Mouse (Mus musculus): ENCODE data around the gene Zscan12. TPM values are rescaled to one million over a fixed set of nuclear protein-coding genes. Genes with fewer than 3 reads are reported as not detected.
"Not testable (repeated sequence)": the region's sequence is repeated elsewhere in the genome, so short reads cannot be mapped to it uniquely, and the experiment has no call there.

Zscan12 gene
- polyA plus RNA-seq, 1 experiment from 2014 or later: 20.3 TPM

DNA sequence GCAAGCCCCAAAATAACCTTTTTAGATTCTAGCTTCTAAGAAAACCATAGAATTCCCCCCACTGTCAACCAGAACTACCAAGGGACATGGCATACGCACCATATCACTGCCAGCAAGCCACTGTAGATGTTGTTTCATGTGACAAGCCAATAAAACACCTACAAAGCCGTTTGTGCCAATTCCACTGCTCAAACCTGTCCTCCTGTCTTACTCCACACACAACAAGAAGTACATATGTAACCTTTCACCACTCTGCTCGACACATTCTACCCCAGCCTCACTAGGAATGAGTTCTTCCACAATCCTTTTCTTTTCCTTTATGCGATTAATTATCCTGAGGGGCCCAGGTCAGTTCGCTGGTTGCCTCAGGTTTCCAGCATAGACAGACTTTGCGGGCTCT is 33.0 kb downstream of the Zscan12 start:
- H3K36me3 ChIP-seq (ENCODE audit: control insufficient read depth, insufficient read depth, low read length): peaks cover 22% of the 10 kb centered on the region
- no peaks in the 10 kb centered on the region for H3K9me3 ChIP-seq (ENCODE audit: control insufficient read depth, low read length)
- no peak overlapping the region for H3K9ac ChIP-seq (ENCODE audit: low read length)
- H3K27ac ChIP-seq (replicated peaks; ENCODE audit: low read depth, low read length): no peak overlapping the region
- no peak overlapping the region for H3K4me3 ChIP-seq (ENCODE audit: low read depth, low read length)
- no peak for DNase-seq (ENCODE audit: low spot score)
- H3K4me1 ChIP-seq (ENCODE audit: control insufficient read depth, insufficient read depth, low read length): no peaks in the 10 kb centered on the region
- no peaks in the 10 kb centered on the region for H3K27me3 ChIP-seq (ENCODE audit: control insufficient read depth, insufficient read depth, low read length)
- no peak overlapping the region for H3K4me2 ChIP-seq (ENCODE audit: low read depth, severe bottlenecking)
- WGBS: 96% methylated on average over 6 of the region's 6 CpGs
- ATAC-seq (ENCODE audit: insufficient number of reproducible peaks, low FRiP score, low TSS enrichment, low read depth): no peak

DNA sequence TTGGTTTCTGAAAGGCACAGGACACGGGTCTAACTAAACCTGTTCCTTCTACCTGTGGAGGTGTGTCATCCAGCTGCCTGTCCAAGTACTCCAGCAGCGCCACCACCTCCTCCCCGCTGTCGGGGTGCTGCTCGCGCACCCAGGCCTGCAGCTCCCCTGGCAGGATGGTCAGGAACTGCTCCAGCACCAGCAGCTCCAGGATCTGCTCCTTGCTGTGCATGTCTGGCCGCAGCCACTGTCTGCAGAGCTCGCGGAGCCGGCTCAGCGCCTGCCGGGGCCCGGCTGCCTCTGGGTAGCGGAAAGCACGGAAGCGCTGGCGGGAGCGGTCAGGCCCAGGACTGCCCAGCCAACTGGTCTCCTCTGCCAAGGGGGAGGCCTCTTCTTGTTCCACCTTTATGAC is 33.4 kb downstream of the Zscan12 start:
- H3K4me3 ChIP-seq (ENCODE audit: low read depth, low read length); H3K9ac ChIP-seq (ENCODE audit: low read length); H3K9me3 ChIP-seq (ENCODE audit: control insufficient read depth, low read length); DNase-seq (ENCODE audit: low spot score); ATAC-seq (ENCODE audit: insufficient number of reproducible peaks, low FRiP score, low TSS enrichment, low read depth); H3K27ac ChIP-seq (replicated peaks; ENCODE audit: low read depth, low read length); H3K4me1 ChIP-seq (ENCODE audit: control insufficient read depth, insufficient read depth, low read length); H3K27me3 ChIP-seq (ENCODE audit: control insufficient read depth, insufficient read depth, low read length); H3K4me2 ChIP-seq (ENCODE audit: low read depth, severe bottlenecking): not testable (repeated sequence)
- H3K36me3 ChIP-seq (ENCODE audit: control insufficient read depth, insufficient read depth, low read length): peaks cover 19% of the 10 kb centered on the region
- WGBS: 83% methylated on average over 18 of the region's 18 CpGs

DNA sequence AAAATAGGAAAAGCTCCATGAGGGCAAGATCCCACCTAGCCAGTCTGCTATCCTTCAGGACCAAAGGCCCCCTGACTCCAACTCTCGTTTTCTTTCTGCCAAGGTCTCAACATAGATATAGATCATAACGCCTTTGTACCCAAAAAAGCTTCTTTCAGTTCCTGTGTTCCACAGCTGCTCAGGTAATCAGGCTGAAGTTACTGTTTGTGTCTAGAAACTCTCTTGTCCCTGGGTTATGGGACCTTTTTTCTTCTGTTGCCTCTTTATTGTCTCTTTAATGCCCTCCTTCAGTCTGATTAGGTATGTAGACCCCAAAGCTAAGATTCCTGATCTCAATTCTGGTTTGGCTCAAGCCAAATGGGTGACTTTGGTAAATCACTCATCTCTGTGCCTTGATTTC is 34.9 kb downstream of the Zscan12 start:
- ATAC-seq (ENCODE audit: insufficient number of reproducible peaks, low FRiP score, low TSS enrichment, low read depth) (no peak), DNase-seq (ENCODE audit: low spot score) (no peak)
- Histone ChIP-seq H3K9me3 (ENCODE audit: control insufficient read depth, low read length) (no peaks in the 10 kb centered on the region), H3K4me2 (ENCODE audit: low read depth, severe bottlenecking) (no peak overlapping the region), H3K4me1 (ENCODE audit: control insufficient read depth, insufficient read depth, low read length) (no peaks in the 10 kb centered on the region), H3K9ac (ENCODE audit: low read length) (no peak overlapping the region), H3K27ac (replicated peaks; ENCODE audit: low read depth, low read length) (no peak overlapping the region), H3K27me3 (ENCODE audit: control insufficient read depth, insufficient read depth, low read length) (no peaks in the 10 kb centered on the region), H3K4me3 (ENCODE audit: low read depth, low read length) (no peak overlapping the region), H3K36me3 (ENCODE audit: control insufficient read depth, insufficient read depth, low read length) (peaks cover 14% of the 10 kb centered on the region; the same call in 1 of the 2 replicates)
- 90% methylated on average over 2 of the region's 2 CpGs for WGBS

DNA sequence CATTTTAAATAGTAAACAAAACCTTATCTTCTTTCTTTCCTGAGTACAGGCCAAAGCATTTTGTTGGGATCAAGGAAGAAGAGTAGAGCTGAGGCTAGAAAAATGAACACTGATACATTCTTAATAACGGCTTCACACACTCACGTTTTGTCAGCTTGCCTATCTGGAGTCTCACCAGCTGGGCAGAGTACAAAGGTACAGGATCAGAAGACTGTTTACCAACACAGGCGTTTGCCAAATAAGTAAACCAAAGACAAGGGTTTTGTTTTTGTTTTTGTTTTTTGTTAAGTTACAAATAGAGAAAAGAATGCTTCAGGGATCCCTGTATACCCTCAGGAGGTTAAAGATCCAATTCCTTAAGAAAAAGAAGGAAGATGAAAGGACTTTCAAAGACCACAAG is 38.5 kb downstream of the Zscan12 start:
- Histone ChIP-seq H3K4me2 (ENCODE audit: low read depth, severe bottlenecking) (peak overlapping the region; percentile 64), H3K9ac (ENCODE audit: low read length) (peak overlapping the region; percentile 43; the same call in 1 of the 2 replicates), H3K27me3 (ENCODE audit: control insufficient read depth, insufficient read depth, low read length) (no peaks in the 10 kb centered on the region), H3K4me3 (ENCODE audit: low read depth, low read length) (peak overlapping the region; percentile 87), H3K9me3 (ENCODE audit: control insufficient read depth, low read length) (no peaks in the 10 kb centered on the region), H3K27ac (replicated peaks; ENCODE audit: low read depth, low read length) (no peak overlapping the region), H3K36me3 (ENCODE audit: control insufficient read depth, insufficient read depth, low read length) (no peaks in the 10 kb centered on the region), H3K4me1 (ENCODE audit: control insufficient read depth, insufficient read depth, low read length) (no peaks in the 10 kb centered on the region)
- 85% methylated on average over 3 of the region's 3 CpGs for WGBS
- DNase-seq (ENCODE audit: low spot score): no peak
- ATAC-seq (ENCODE audit: insufficient number of reproducible peaks, low FRiP score, low TSS enrichment, low read depth): no peak

DNA sequence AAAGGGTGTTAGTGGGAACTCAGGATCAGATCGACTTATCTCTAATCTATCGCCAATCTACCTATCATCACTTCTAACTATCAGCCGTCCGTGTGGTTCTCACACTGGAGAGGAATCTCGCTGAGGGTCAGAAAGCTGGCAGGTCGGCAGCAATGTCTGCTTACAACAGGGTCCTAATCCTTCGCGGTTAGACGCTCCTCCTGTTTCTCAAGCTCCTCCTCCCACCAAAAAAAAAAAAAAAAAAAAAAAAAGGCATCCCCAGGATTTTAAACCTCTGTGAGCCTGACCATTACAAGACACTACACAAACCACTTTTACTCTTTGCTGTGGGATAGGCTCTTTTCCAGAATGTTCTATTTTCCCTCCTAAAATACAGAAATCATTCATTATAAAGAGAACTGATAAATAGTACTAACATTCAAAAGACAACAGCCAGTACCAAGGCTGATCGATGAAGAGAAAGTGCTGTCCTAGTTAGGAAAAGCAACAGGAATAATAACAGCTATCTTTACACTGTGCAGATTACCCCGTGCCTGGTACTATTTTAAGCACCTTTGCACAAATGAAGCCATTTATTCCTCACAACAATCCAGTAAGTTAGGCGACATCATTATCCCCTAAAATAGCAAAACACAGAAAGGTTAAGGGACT is 39.1 kb downstream of the Zscan12 start:
- no peaks in the 10 kb centered on the region for H3K9me3 ChIP-seq (ENCODE audit: control insufficient read depth, low read length)
- no peak overlapping the region for H3K27ac ChIP-seq (replicated peaks; ENCODE audit: low read depth, low read length)
- 14% methylated on average over 12 of the region's 12 CpGs for WGBS
- H3K9ac ChIP-seq (ENCODE audit: low read length): peak overlapping the region; percentile 85
- H3K36me3 ChIP-seq (ENCODE audit: control insufficient read depth, insufficient read depth, low read length): no peaks in the 10 kb centered on the region
- no peaks in the 10 kb centered on the region for H3K4me1 ChIP-seq (ENCODE audit: control insufficient read depth, insufficient read depth, low read length)
- peak; percentile 24 for DNase-seq (ENCODE audit: low spot score)
- peak; percentile 28; the same call in 1 of the 2 replicates for ATAC-seq (ENCODE audit: insufficient number of reproducible peaks, low FRiP score, low TSS enrichment, low read depth)
- peak overlapping the region; percentile 87 for H3K4me3 ChIP-seq (ENCODE audit: low read depth, low read length)
- no peaks in the 10 kb centered on the region for H3K27me3 ChIP-seq (ENCODE audit: control insufficient read depth, insufficient read depth, low read length)
- peak overlapping the region; percentile 64 for H3K4me2 ChIP-seq (ENCODE audit: low read depth, severe bottlenecking)

DNA sequence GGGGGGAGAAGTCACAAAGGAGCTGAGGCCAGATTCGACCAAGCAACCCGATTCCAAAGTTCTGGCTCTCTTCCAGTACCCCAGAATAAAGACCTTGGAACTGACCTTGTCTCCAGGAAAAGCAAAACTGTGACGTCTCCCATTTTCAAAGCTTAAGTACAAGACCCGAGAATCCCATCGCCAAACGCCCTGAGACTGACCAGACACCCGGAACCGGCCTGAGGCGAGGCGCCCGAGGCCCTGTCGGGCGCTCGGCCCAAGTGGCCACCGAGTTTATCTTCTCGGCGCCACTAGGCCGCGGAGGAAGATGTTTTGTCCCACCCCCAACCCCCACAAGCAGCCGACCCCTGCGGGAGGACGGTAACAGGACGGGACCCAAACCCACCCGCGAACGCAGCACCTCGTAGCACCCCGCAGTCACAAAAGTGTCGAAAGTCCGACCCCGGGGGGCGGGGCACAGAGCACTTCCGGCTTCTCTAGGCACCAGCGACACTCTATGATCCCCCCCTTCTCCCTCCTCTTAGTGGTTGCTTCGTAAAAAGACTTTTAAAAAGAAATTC is 39.7 kb downstream of the Zscan12 start, which contains the start of gene Zkscan3:
Gene Zkscan3 (minus strand): TSS at position 469 of the 560 bp plus-strand sequence.
- Histone ChIP-seq H3K9me3 (ENCODE audit: control insufficient read depth, low read length) (no peaks in the 10 kb centered on the region), H3K27ac (replicated peaks; ENCODE audit: low read depth, low read length) (0 out of 2 replicates have a peak within 1 kb of the TSS, but pooled peaks have one; percentile 8), H3K4me1 (ENCODE audit: control insufficient read depth, insufficient read depth, low read length) (no peaks in the 10 kb centered on the region), H3K9ac (ENCODE audit: low read length) (peak within 1 kb of the TSS; percentile 85), H3K36me3 (ENCODE audit: control insufficient read depth, insufficient read depth, low read length) (no peaks in the 10 kb centered on the region), H3K4me3 (ENCODE audit: low read depth, low read length) (peak within 1 kb of the TSS; percentile 87), H3K4me2 (ENCODE audit: low read depth, severe bottlenecking) (peak within 1 kb of the TSS; percentile 64), H3K27me3 (ENCODE audit: control insufficient read depth, insufficient read depth, low read length) (no peaks in the 10 kb centered on the region)
- 0% methylated on average over 35 of the region's 35 CpGs for WGBS
- ATAC-seq (ENCODE audit: insufficient number of reproducible peaks, low FRiP score, low TSS enrichment, low read depth) (peak; percentile 94), DNase-seq (ENCODE audit: low spot score) (peak; percentile 87)

DNA sequence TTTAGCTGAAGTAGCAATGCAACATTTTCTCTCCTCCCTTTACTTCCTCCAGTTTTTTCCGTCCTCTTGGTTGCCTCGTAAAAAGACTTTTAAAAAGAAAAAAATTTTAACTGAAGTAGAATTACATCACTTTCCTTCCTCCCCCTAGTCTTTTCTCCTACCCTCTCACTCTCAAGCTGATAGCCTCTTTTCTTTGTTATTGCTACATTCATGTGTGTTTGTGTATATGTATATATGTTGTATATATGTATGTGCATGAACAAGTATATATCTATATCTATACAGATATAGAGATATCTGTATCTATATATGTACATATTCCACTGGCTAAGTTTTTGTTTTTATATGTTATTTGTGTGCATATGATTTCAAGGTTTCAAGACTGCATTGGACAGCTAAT is 40.2 kb downstream of the Zscan12 start:
- no peak overlapping the region; the same call in 1 of the 2 replicates for H3K9ac ChIP-seq (ENCODE audit: low read length)
- ATAC-seq (ENCODE audit: insufficient number of reproducible peaks, low FRiP score, low TSS enrichment, low read depth): no peak; the same call in 1 of the 2 replicates
- DNase-seq (ENCODE audit: low spot score): no peak
- no peaks in the 10 kb centered on the region for H3K4me1 ChIP-seq (ENCODE audit: control insufficient read depth, insufficient read depth, low read length)
- no peak overlapping the region for H3K27ac ChIP-seq (replicated peaks; ENCODE audit: low read depth, low read length)
- H3K4me3 ChIP-seq (ENCODE audit: low read depth, low read length): peak overlapping the region; percentile 87
- WGBS: 0% methylated on average over 2 of the region's 2 CpGs
- H3K27me3 ChIP-seq (ENCODE audit: control insufficient read depth, insufficient read depth, low read length): no peaks in the 10 kb centered on the region
- peak overlapping the region; percentile 64; the same call in 1 of the 2 replicates for H3K4me2 ChIP-seq (ENCODE audit: low read depth, severe bottlenecking)
- H3K36me3 ChIP-seq (ENCODE audit: control insufficient read depth, insufficient read depth, low read length): no peaks in the 10 kb centered on the region
- no peaks in the 10 kb centered on the region for H3K9me3 ChIP-seq (ENCODE audit: control insufficient read depth, low read length)

DNA sequence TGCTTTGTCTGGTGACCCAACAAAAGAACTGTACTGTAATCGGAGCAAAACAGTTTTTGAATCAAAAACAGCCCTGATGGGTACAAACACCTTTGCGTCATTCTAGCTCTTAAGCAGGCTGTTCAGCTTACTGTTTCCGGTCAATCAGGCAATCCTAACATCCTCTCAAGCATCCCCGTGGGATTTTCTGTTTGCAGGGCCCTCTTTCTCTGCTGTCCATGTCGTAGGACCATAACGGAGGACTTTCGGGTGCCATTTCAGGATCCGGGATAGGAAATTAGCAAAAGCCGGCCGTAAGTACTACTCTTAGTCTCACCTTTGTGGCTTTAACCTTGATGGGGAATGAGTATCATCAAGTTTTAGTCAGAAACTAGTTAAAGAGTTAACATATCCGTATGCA is 44.7 kb downstream of the Zscan12 start:
- Histone ChIP-seq H3K4me3 (ENCODE audit: low read depth, low read length) (no peak overlapping the region), H3K27ac (replicated peaks; ENCODE audit: low read depth, low read length) (no peak overlapping the region), H3K9ac (ENCODE audit: low read length) (no peak overlapping the region), H3K9me3 (ENCODE audit: control insufficient read depth, low read length) (no peaks in the 10 kb centered on the region), H3K27me3 (ENCODE audit: control insufficient read depth, insufficient read depth, low read length) (no peaks in the 10 kb centered on the region), H3K4me1 (ENCODE audit: control insufficient read depth, insufficient read depth, low read length) (no peaks in the 10 kb centered on the region), H3K36me3 (ENCODE audit: control insufficient read depth, insufficient read depth, low read length) (no peaks in the 10 kb centered on the region), H3K4me2 (ENCODE audit: low read depth, severe bottlenecking) (no peak overlapping the region)
- ATAC-seq (ENCODE audit: insufficient number of reproducible peaks, low FRiP score, low TSS enrichment, low read depth) (no peak), DNase-seq (ENCODE audit: low spot score) (no peak)
- 79% methylated on average over 11 of the region's 11 CpGs for WGBS
